Mouse (Mus musculus): ENCODE results near the gene Lysmd1.

DNA sequence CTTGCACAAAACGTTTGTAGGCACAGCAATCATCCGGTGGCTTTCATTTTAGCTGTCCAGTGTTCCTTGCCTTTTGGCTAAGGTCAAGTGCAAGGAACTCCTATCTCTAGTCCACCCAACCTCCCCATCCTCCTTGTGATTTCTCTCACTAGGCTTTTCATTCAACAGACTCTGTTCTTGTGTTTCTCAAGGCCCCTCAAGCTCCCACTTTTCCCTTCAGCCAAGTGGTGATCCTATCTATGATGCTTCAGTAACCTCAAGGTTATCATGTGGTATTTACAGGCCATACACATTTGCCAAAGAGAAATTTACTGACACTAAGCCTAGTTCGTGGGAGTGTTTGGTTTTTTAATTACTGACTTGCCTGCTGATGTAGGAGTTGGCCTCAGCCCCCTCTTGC, 46.0 kb downstream of the Lysmd1 start:
- TF ChIP-seq POLR2A (IDR thresholded peaks at IDR 0.05; ENCODE audit: control insufficient read depth, low read depth, low read length) (no peak), CTCF (IDR thresholded peaks at IDR 0.05; ENCODE audit: control insufficient read depth, insufficient read depth, insufficient replicate concordance, low read depth, low read length) (no peak)

Measured in testis, adult 2 months (tissue).